Mouse (Mus musculus) ES-Bruce4 (cell line): ENCODE measurements at regions not wholly inside any gene's neighbourhood (a gene's known extent, or its start where the extent isn't known, plus 50 kb on each side); places are given as distances from the start of the nearest gene placed in this dataset.

Experiments used
- H3K27ac ChIP-seq: 2 replicates; pipeline ENCODE4 v1.5.1; 2012; ENCODE audit warnings: low read length, inconsistent platforms; ENCODE audit not compliant: insufficient read depth
- H3K27me3 ChIP-seq: 2 replicates; pipeline ENCODE4 v1.6.1; 2012; ENCODE audit warnings: mild to moderate bottlenecking, low read length, inconsistent platforms; ENCODE audit not compliant: control insufficient read depth, poor library complexity, insufficient read depth, severe bottlenecking
- H3K36me3 ChIP-seq: 2 replicates; pipeline ENCODE4 v1.6.1; 2012; ENCODE audit warnings: inconsistent platforms, mild to moderate bottlenecking, low read length, moderate library complexity; ENCODE audit not compliant: control insufficient read depth, poor library complexity, insufficient read depth, severe bottlenecking
- H3K4me1 ChIP-seq: one replicate; pipeline ENCODE4 v1.8.1; 2011; ENCODE audit warnings: low read length; ENCODE audit not compliant: control insufficient read depth, insufficient read depth
- H3K4me3 ChIP-seq: 2 replicates; pipeline ENCODE4 v1.5.1; 2011; ENCODE audit warnings: low read depth, mild to moderate bottlenecking, low read length
- H3K9ac ChIP-seq: 2 replicates; pipeline ENCODE4 v1.6.1; 2012; ENCODE audit warnings: low read depth, mild to moderate bottlenecking, inconsistent platforms; ENCODE audit not compliant: poor library complexity, severe bottlenecking
- H3K9me3 ChIP-seq: replicated peaks from 2 replicates; pipeline ENCODE4 v1.6.1; 2012; ENCODE audit warnings: mild to moderate bottlenecking, low read length, inconsistent platforms; ENCODE audit not compliant: control insufficient read depth, poor library complexity, insufficient read depth, severe bottlenecking
- CTCF ChIP-seq: IDR thresholded peaks from one replicate; pipeline ENCODE4 v1.8.1; 2011; ENCODE audit warnings: low read depth, low read length
- EP300 ChIP-seq: IDR thresholded peaks from 2 replicates; pipeline ENCODE4 v1.6.1; 2011; ENCODE audit warnings: low read depth, low read length; ENCODE audit not compliant: insufficient read depth
- POLR2A ChIP-seq: IDR thresholded peaks from one replicate; pipeline ENCODE4 v1.8.1; 2011; ENCODE audit warnings: low read length; ENCODE audit not compliant: insufficient read depth

- no peak overlapping the region for H3K27ac ChIP-seq
- no peaks in the 10 kb centered on the region for H3K36me3 ChIP-seq
- H3K27me3 ChIP-seq, result no peaks in the 10 kb centered on the region
- no peak overlapping the region for H3K9ac ChIP-seq
- H3K4me1 ChIP-seq, result no peaks in the 10 kb centered on the region
- H3K4me3 ChIP-seq, result no peak overlapping the region
- no peak for TF ChIP-seq EP300
- no peaks in the 10 kb centered on the region for H3K9me3 ChIP-seq
Measured at GRCm38 (mm10) chr13:118940786-118941185, 271.2 kb downstream of the Fgf10 start.

- TF ChIP-seq CTCF (no peak), EP300 (no peak), POLR2A (no peak)
- Histone ChIP-seq H3K9me3 (no peaks in the 10 kb centered on the region), H3K4me3 (no peak overlapping the region), H3K27ac (no peak overlapping the region), H3K4me1 (no peaks in the 10 kb centered on the region), H3K9ac (no peak overlapping the region), H3K27me3 (no peaks in the 10 kb centered on the region), H3K36me3 (no peaks in the 10 kb centered on the region)
Measured at GRCm38 (mm10) chr13:118966120-118966676, 296.6 kb downstream of the Fgf10 start.

- H3K4me3 ChIP-seq, result no peak overlapping the region
- no peak overlapping the region for H3K27ac ChIP-seq
- no peaks in the 10 kb centered on the region for H3K27me3 ChIP-seq
- no peaks in the 10 kb centered on the region for H3K36me3 ChIP-seq
- no peaks in the 10 kb centered on the region for H3K9me3 ChIP-seq
- H3K4me1 ChIP-seq, result no peaks in the 10 kb centered on the region
- no peak overlapping the region for H3K9ac ChIP-seq
- no peak for TF ChIP-seq POLR2A
- no peak for TF ChIP-seq EP300
- TF ChIP-seq CTCF, result no peak
Measured at GRCm38 (mm10) chr13:118967707-118968106, 298.1 kb downstream of the Fgf10 start.

GRCm38 (mm10) chr13:118975008-118975407, 305.4 kb downstream of the Fgf10 start:
- no peaks in the 10 kb centered on the region for H3K27me3 ChIP-seq
- no peak overlapping the region for H3K4me3 ChIP-seq
- no peak for TF ChIP-seq CTCF
- no peak for TF ChIP-seq POLR2A
- TF ChIP-seq EP300, result no peak
- no peaks in the 10 kb centered on the region for H3K9me3 ChIP-seq
- no peak overlapping the region for H3K27ac ChIP-seq
- no peak overlapping the region for H3K9ac ChIP-seq
- H3K36me3 ChIP-seq, result no peaks in the 10 kb centered on the region
- H3K4me1 ChIP-seq, result no peaks in the 10 kb centered on the region

GRCm38 (mm10) chr13:118975519-118975918, 305.9 kb downstream of the Fgf10 start:
- Histone ChIP-seq H3K36me3 (no peaks in the 10 kb centered on the region), H3K27ac (no peak overlapping the region), H3K9me3 (no peaks in the 10 kb centered on the region), H3K9ac (no peak overlapping the region), H3K4me1 (no peaks in the 10 kb centered on the region), H3K27me3 (no peaks in the 10 kb centered on the region), H3K4me3 (no peak overlapping the region)
- TF ChIP-seq CTCF, result no peak
- no peak for TF ChIP-seq POLR2A
- no peak for TF ChIP-seq EP300

GRCm38 (mm10) chr13:118979505-118979904, 309.9 kb downstream of the Fgf10 start:
- H3K36me3 ChIP-seq, result no peaks in the 10 kb centered on the region
- no peak for TF ChIP-seq CTCF
- TF ChIP-seq EP300, result no peak
- no peak for TF ChIP-seq POLR2A
- H3K27me3 ChIP-seq, result no peaks in the 10 kb centered on the region
- no peak overlapping the region for H3K27ac ChIP-seq
- H3K4me1 ChIP-seq, result no peaks in the 10 kb centered on the region
- H3K9ac ChIP-seq, result no peak overlapping the region
- H3K9me3 ChIP-seq, result no peaks in the 10 kb centered on the region
- H3K4me3 ChIP-seq, result no peak overlapping the region
